Mouse (Mus musculus) kidney, adult 2 months (tissue): ENCODE data around the gene Trio.

Source experiments
- CTCF ChIP-seq: fragments of 200-500 bp; conservative IDR thresholded peaks from 2 replicates; pipeline ENCODE4 v1.5.1; 2011; ENCODE audit warnings: low read depth, mild to moderate bottlenecking, control low read depth, low read length, moderate library complexity, mixed read lengths; ENCODE audit not compliant: insufficient read depth, insufficient read length
- POLR2A ChIP-seq: fragments of 200-500 bp; IDR thresholded peaks from one replicate; pipeline ENCODE4 v1.6.1; 2011; ENCODE audit warnings: low read depth, low read length, control low read depth

DNA sequence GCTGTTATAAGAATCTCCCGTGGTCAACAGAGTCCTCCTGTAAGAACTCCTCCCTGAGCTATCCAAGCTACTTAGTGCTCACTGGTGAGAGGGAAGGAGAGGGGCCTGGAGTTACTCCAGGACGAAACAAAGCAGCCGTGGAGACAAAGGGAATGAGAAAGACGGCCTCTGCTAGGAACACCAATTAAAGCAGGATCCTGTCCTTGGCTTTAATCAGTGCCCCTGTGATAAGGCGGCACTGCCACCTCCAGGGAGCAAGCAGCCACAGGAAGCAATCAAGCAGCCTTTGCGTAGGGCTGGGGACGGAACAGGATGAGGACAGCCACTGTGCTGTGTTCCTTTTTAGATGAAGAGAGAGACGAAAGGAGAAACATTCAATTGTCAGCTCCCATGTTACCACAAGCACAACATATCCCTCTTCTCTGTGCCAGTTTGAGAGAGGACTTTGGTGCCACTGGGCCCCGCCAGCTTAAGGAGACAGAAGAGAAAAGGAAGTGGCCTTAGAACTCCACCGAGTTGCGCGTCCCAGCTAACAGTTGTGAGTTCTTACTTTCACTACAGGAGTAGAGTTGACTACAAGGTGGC, 242.0 kb downstream of the Trio start:
- TF ChIP-seq CTCF = no peak; the same call in 1 of the 2 replicates
- no peak for TF ChIP-seq POLR2A
